Mouse (Mus musculus): ENCODE data around the gene Sp140.
"Not testable (repeated sequence)": the region's sequence is repeated elsewhere in the genome, so short reads cannot be mapped to it uniquely, and the experiment has no call there.

Gene Sp140

GRCm38 (mm10) chr1:85649881-85650280 is 49.7 kb downstream of the Sp140 start, which contains the start of gene Sp100:
Sp100 (plus strand) TSS chr1:85649988.
- not testable (repeated sequence) for DNase-seq (ENCODE audit: low spot score)

- not testable (repeated sequence) for DNase-seq (ENCODE audit: low spot score)
Observed at GRCm38 (mm10) chr1:85650524-85650923, 50.3 kb downstream of the Sp140 start.

GRCm38 (mm10) chr1:85651770-85652275 is 51.6 kb downstream of the Sp140 start:
- DNase-seq (ENCODE audit: low spot score): not testable (repeated sequence)

GRCm38 (mm10) chr1:85657211-85657610 is 57.0 kb downstream of the Sp140 start:
- not testable (repeated sequence) for DNase-seq (ENCODE audit: low spot score)

GRCm38 (mm10) chr1:85664266-85664665 is 64.1 kb downstream of the Sp140 start:
- no peak for DNase-seq (ENCODE audit: low spot score)

- no peak for DNase-seq (ENCODE audit: low spot score)
Observed at GRCm38 (mm10) chr1:85680226-85680625, 80.0 kb downstream of the Sp140 start.

GRCm38 (mm10) chr1:85686666-85687065 is 86.5 kb downstream of the Sp140 start:
- DNase-seq (ENCODE audit: low spot score): no peak

GRCm38 (mm10) chr1:85687346-85687745 is 87.2 kb downstream of the Sp140 start:
- no peak for DNase-seq (ENCODE audit: low spot score)

- no peak for DNase-seq (ENCODE audit: low spot score)
Observed at GRCm38 (mm10) chr1:85690544-85690943, 90.4 kb downstream of the Sp140 start.

- no peak for DNase-seq (ENCODE audit: low spot score)
Observed at GRCm38 (mm10) chr1:85692281-85692680, 92.1 kb downstream of the Sp140 start.

GRCm38 (mm10) chr1:85693280-85693679 is 93.1 kb downstream of the Sp140 start:
- DNase-seq (ENCODE audit: low spot score): no peak

All from MN1 (cell line).